Mouse (Mus musculus): ENCODE data around the gene Zbp1.

Zbp1 gene

GRCm38 (mm10) chr2:173179046-173179445 is 39.7 kb downstream of the Zbp1 start:
- no peak for DNase-seq (ENCODE audit: low read depth)

- DNase-seq (ENCODE audit: low read depth), result no peak
Observed at GRCm38 (mm10) chr2:173177951-173178350, 40.8 kb downstream of the Zbp1 start.

GRCm38 (mm10) chr2:173177481-173177880 is 41.2 kb downstream of the Zbp1 start:
- DNase-seq (ENCODE audit: low read depth), result no peak

GRCm38 (mm10) chr2:173175703-173176102 is 43.0 kb downstream of the Zbp1 start:
- DNase-seq (ENCODE audit: low read depth), result peak; percentile 26

- DNase-seq (ENCODE audit: low read depth), result no peak
Observed at GRCm38 (mm10) chr2:173174569-173174968, 44.2 kb downstream of the Zbp1 start.

GRCm38 (mm10) chr2:173173521-173174511 is 44.9 kb downstream of the Zbp1 start:
- DNase-seq (ENCODE audit: low read depth), result peak; percentile 77

GRCm38 (mm10) chr2:173173008-173173407 is 45.7 kb downstream of the Zbp1 start:
- DNase-seq (ENCODE audit: low read depth), result no peak

GRCm38 (mm10) chr2:173172386-173172785 is 46.3 kb downstream of the Zbp1 start:
- no peak for DNase-seq (ENCODE audit: low read depth)

- DNase-seq (ENCODE audit: low read depth), result no peak
Observed at GRCm38 (mm10) chr2:173171956-173172355, 46.8 kb downstream of the Zbp1 start.

GRCm38 (mm10) chr2:173171470-173171869 is 47.3 kb downstream of the Zbp1 start:
- DNase-seq (ENCODE audit: low read depth), result no peak

GRCm38 (mm10) chr2:173170715-173171114 is 48.0 kb downstream of the Zbp1 start:
- DNase-seq (ENCODE audit: low read depth), result no peak

- DNase-seq (ENCODE audit: low read depth), result no peak
Observed at GRCm38 (mm10) chr2:173170081-173170480, 48.6 kb downstream of the Zbp1 start.

- DNase-seq (ENCODE audit: low read depth), result no peak
Observed at GRCm38 (mm10) chr2:173168411-173168851, 50.3 kb downstream of the Zbp1 start.

- DNase-seq (ENCODE audit: low read depth), result no peak
Observed at GRCm38 (mm10) chr2:173165357-173165756, 53.4 kb downstream of the Zbp1 start.

GRCm38 (mm10) chr2:173164946-173165345 is 53.8 kb downstream of the Zbp1 start:
- DNase-seq (ENCODE audit: low read depth), result no peak

GRCm38 (mm10) chr2:173164358-173164757 is 54.4 kb downstream of the Zbp1 start:
- DNase-seq (ENCODE audit: low read depth), result peak; percentile 52

- no peak for DNase-seq (ENCODE audit: low read depth)
Observed at GRCm38 (mm10) chr2:173163380-173163779, 55.3 kb downstream of the Zbp1 start.

GRCm38 (mm10) chr2:173159354-173160311 is 59.1 kb downstream of the Zbp1 start:
- peak; percentile 79 for DNase-seq (ENCODE audit: low read depth)

GRCm38 (mm10) chr2:173158390-173159055 is 60.2 kb downstream of the Zbp1 start:
- no peak for DNase-seq (ENCODE audit: low read depth)

GRCm38 (mm10) chr2:173157871-173158270 is 60.9 kb downstream of the Zbp1 start:
- DNase-seq (ENCODE audit: low read depth), result no peak

GRCm38 (mm10) chr2:173157376-173157775 is 61.3 kb downstream of the Zbp1 start:
- no peak for DNase-seq (ENCODE audit: low read depth)

GRCm38 (mm10) chr2:173156923-173157322 is 61.8 kb downstream of the Zbp1 start:
- DNase-seq (ENCODE audit: low read depth), result no peak

Data from naive thymus-derived CD4-positive, alpha-beta T cell, adult 2 months (primary cell).